Mouse (Mus musculus): ENCODE data around the gene Styx. TPM values are rescaled to one million over a fixed set of nuclear protein-coding genes. Genes with fewer than 3 reads are reported as not detected.

The Styx gene
- total RNA-seq (2018; cell fraction: chromatin; rRNA removed): 10 to 100 TPM; 14.5 to 58.6 (median 29.9) TPM
- total RNA-seq (2018; cell fraction: cytosol; rRNA removed): 10 to 100 TPM; 11.5 to 26.0 (median 19.9) TPM
- total RNA-seq (2018; cell fraction: nucleus; rRNA removed): 10 to 100 TPM in 24 of 26 experiments, 1 to 10 TPM in 2; 8.1 to 44.0 (median 19.5) TPM
- 13.7 to 22.3 TPM (median 15.2 TPM) in 3 replicates for polyA plus RNA-seq (2018)

DNA sequence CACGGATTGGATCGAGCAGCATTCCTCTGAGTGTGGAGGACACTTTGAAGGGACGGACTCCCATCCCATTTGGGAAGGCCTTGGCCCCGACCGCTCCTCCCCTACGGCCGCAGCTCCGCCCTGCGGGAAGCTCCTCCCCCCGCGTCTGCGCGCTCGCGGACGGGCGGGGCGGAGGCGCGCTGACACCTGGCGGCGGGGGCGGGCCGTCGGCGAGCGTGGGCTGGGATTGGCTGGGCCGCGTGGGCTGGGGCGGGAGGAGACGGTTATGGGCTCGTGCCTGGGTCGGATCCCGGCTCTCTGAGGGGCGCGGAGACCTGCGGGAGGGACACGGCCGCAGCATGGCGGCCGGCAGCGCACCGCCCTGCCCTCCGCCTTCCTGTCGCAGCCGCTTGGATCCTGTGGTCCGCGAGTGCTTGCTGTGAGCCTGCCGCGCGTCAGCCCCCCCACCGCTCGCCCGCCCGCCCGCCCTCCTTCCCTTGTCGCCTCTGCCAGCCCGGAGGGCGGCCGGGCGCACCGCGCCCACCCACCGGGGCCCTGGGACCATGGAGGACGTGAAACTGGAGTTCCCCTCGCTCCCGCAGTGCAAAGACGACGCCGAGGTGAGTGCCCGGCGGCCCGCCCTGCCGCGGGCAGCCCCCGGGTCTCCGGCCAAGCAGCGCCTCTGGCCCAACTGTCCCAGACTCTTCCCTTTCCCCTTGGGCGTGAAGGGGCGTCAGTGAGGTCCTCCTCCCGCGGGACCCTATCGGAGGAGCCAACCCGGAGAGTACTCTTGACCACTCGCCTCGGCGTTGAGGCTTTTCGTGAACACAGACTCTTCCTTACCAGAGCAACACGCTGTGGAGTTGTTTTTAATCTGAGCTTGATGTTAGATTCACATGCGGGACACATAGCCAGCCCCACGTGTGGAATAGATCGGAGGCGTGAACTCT lies at the start of gene Styx:
Gene Styx, plus strand, starts transcription at position 163 of the 929 bp plus-strand sequence.
- Histone ChIP-seq H3K4me3 (ENCODE audit: inconsistent target) (peak within 1 kb of the TSS; percentile 61), H3K27ac (no peak within 1 kb of the TSS), H3K79me2 (ENCODE audit: inconsistent target) (peaks cover 26% of the 10 kb centered on the region), H3K36me3 (ENCODE audit: inconsistent target) (peaks cover 17% of the 10 kb centered on the region; the same call in 1 of the 2 replicates)
- WGBS (ENCODE audit: missing documents): 0% methylated on average over 62 of the region's 93 CpGs

GRCm38 (mm10) chr14:45303939-45304338 lies 47.0 kb upstream of the Styx start:
- WGBS (ENCODE audit: missing documents): 97% methylated on average over 4 of the region's 4 CpGs

GRCm38 (mm10) chr14:45304389-45304788 lies 46.5 kb upstream of the Styx start:
- 83% methylated on average over 4 of the region's 4 CpGs for WGBS (ENCODE audit: missing documents)
- H3K27ac ChIP-seq: no peak overlapping the region
- no peak overlapping the region for H3K4me3 ChIP-seq (ENCODE audit: inconsistent target)
- peaks cover 42% of the 10 kb centered on the region for H3K79me2 ChIP-seq (ENCODE audit: inconsistent target)
- peaks cover 41% of the 10 kb centered on the region for H3K36me3 ChIP-seq (ENCODE audit: inconsistent target)

More at GRCm38 (mm10) chr14:45303939-45304338, 47.0 kb upstream of the Styx start:
- peaks cover 38% of the 10 kb centered on the region for H3K79me2 ChIP-seq (ENCODE audit: inconsistent target)
- no peak overlapping the region for H3K4me3 ChIP-seq (ENCODE audit: inconsistent target)
- H3K27ac ChIP-seq: no peak overlapping the region
- peaks cover 46% of the 10 kb centered on the region for H3K36me3 ChIP-seq (ENCODE audit: inconsistent target)

- WGBS (ENCODE audit: missing documents): 95% methylated on average over 2 of the region's 5 CpGs
- Histone ChIP-seq H3K27ac (no peak overlapping the region), H3K4me3 (ENCODE audit: inconsistent target) (no peak overlapping the region), H3K79me2 (ENCODE audit: inconsistent target) (peaks cover 57% of the 10 kb centered on the region), H3K36me3 (ENCODE audit: inconsistent target) (peaks cover 28% of the 10 kb centered on the region)
Measured at GRCm38 (mm10) chr14:45305852-45306251, 45.0 kb upstream of the Styx start.

- Histone ChIP-seq H3K4me3 (ENCODE audit: inconsistent target) (no peak overlapping the region; the same call in 1 of the 2 replicates), H3K79me2 (ENCODE audit: inconsistent target) (peaks cover 76% of the 10 kb centered on the region), H3K36me3 (ENCODE audit: inconsistent target) (peaks cover 9% of the 10 kb centered on the region; the same call in 1 of the 2 replicates), H3K27ac (peak overlapping the region; percentile 48)
- WGBS (ENCODE audit: missing documents): 34% methylated on average over 8 of the region's 8 CpGs
Measured at GRCm38 (mm10) chr14:45307630-45308328, 43.1 kb upstream of the Styx start.

DNA sequence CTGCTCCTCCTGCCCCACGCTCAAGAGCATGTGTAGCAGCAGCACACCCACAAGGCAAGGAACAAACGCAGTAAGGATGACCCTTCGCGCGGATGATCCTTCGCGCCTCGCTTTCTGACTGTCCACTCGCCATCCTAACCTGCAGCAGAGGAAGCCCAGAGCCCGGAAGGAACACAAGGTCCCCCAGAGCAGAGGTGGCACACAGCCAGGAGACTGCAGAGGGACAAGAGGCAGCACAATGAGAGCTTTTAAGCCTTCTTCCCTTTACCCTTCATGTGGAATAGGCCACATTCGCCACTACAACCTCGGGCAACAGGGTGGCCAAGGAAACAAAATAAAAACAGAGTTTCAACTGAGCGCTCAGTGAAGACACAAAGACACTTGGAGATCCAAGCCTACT lies 41.2 kb upstream of the Styx start:
- no peak overlapping the region for H3K4me3 ChIP-seq (ENCODE audit: inconsistent target)
- peaks cover 95% of the 10 kb centered on the region for H3K79me2 ChIP-seq (ENCODE audit: inconsistent target)
- H3K27ac ChIP-seq: no peak overlapping the region
- H3K36me3 ChIP-seq (ENCODE audit: inconsistent target): no peaks in the 10 kb centered on the region; the same call in 1 of the 2 replicates
- 91% methylated on average over 13 of the region's 13 CpGs for WGBS (ENCODE audit: missing documents)

DNA sequence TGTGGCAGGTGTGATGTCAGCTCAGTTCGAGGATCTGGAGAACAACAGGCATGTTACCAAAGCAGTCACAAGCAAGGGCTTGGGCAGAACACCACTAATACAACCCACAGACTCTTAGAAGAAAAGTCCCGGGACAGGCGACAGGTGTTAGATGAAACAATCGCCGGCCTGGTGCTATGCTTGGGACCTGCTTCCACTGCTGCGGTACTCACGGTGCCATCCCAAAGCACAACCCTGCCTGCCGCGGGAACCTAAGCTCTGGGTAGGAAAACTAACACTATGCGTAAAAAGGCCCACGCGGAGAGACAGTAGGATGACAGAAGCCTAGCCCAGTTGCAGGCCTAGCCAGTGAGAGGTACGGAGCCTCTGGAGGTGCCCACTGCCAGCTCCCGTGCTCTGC lies 40.8 kb upstream of the Styx start:
- WGBS (ENCODE audit: missing documents): 96% methylated on average over 14 of the region's 14 CpGs
- Histone ChIP-seq H3K36me3 (ENCODE audit: inconsistent target) (no peaks in the 10 kb centered on the region; the same call in 1 of the 2 replicates), H3K27ac (no peak overlapping the region), H3K79me2 (ENCODE audit: inconsistent target) (peaks cover 99% of the 10 kb centered on the region), H3K4me3 (ENCODE audit: inconsistent target) (no peak overlapping the region)

DNA sequence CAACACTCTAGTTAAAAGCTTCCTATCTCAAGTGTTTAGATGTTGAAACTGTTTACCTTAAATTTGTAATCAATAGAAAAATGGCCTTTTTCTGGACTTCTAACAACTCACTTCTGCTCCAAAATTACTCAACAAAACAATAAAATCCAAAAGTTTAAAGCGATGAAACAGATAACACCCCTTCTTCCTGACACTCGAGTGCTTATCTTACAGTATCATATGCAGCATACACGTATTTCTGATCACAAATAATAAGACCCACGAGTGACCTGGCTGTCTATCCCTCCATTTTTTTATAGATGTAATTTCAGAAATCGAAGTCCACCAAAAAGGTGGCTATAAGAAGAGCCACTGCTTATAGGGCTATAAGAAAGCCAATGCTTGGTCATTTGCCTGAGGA lies 34.0 kb upstream of the Styx start:
- H3K27ac ChIP-seq: no peak overlapping the region; the same call in 1 of the 2 replicates
- H3K4me3 ChIP-seq (ENCODE audit: inconsistent target): peak overlapping the region; percentile 82
- H3K36me3 ChIP-seq (ENCODE audit: inconsistent target): no peaks in the 10 kb centered on the region
- H3K79me2 ChIP-seq (ENCODE audit: inconsistent target): peaks cover 62% of the 10 kb centered on the region
- 54% methylated on average over 5 of the region's 5 CpGs for WGBS (ENCODE audit: missing documents)

DNA sequence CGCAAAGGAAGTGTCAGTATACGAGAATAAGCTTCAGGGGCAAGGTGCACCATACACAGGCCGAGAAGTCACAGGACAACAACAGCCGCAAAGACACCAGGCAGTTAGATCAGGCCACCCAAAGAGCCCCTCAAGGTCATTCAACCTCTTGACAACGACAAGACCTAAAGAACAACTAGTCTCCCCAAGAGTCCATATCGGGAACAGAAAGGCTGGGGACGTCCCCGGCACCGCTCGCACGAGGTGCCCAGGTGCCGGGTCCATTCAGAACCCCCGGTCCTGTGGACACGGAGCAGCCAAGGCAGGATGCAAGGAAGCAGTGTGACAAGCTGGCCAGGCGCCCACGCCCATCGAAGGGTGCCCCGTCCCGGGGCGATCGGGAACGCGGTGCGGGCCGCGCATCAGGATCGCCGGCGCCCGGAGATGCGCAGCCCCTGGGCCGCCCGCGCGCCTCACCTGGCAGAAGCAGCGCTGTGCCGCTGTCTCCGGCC lies 32.9 kb upstream of the Styx start:
- Histone ChIP-seq H3K36me3 (ENCODE audit: inconsistent target) (no peaks in the 10 kb centered on the region), H3K79me2 (ENCODE audit: inconsistent target) (peaks cover 51% of the 10 kb centered on the region), H3K4me3 (ENCODE audit: inconsistent target) (peak overlapping the region; percentile 82), H3K27ac (peak overlapping the region; percentile 49)
- WGBS (ENCODE audit: missing documents): under 1% methylated on average over 34 of the region's 38 CpGs

DNA sequence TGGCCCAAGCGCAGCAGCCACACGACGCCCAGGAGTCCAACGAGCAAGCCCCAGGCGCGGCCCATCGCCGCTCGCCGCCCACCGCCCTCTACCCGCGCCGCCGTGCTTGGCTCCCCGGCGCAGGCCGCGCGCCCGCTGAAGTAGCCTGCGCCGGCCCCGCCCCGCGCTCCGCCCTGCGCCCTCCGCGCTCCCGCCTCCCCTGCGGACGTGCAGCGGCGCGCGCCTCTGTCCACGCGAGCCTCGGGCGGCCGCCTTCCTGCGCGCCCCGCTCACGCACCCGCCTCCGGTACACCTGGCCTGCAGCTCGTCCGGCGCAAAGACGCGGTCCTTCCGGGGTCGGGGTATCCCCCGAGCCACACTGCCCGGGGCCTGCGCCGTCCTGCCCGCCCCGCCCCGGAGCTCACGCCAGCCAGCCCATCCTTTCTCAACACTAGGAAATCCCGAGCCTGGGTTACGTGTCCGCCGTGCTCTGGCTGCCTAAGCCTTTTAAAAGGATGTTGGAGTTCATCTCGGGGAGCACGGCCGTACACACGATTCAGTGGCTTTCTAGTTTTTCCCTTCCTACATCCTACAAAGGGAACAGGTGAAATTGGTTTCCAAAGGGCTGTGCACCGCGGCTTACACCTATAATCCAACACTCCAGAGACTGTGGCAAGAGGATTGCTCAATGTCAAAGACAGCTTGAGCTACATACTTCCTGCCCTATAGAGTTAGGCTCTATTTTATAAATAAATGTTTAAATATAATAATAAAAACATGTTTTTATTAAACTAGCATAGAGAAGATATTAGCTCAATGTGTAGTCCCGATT lies 32.3 kb upstream of the Styx start, which contains the start of gene Ero1l:
Gene Ero1l, minus strand, starts transcription at position 346 of the 811 bp plus-strand sequence.
- H3K27ac ChIP-seq: peak within 1 kb of the TSS; percentile 67
- peaks cover 45% of the 10 kb centered on the region for H3K79me2 ChIP-seq (ENCODE audit: inconsistent target)
- H3K4me3 ChIP-seq (ENCODE audit: inconsistent target): peak within 1 kb of the TSS; percentile 82
- H3K36me3 ChIP-seq (ENCODE audit: inconsistent target): no peaks in the 10 kb centered on the region
- 2% methylated on average over 68 of the region's 74 CpGs for WGBS (ENCODE audit: missing documents)

- Histone ChIP-seq H3K4me3 (ENCODE audit: inconsistent target) (peak overlapping the region; percentile 36; the same call in 1 of the 2 replicates), H3K36me3 (ENCODE audit: inconsistent target) (no peaks in the 10 kb centered on the region), H3K79me2 (ENCODE audit: inconsistent target) (peaks cover 39% of the 10 kb centered on the region), H3K27ac (peak overlapping the region; percentile 67)
- 40% methylated on average over 3 of the region's 3 CpGs for WGBS (ENCODE audit: missing documents)
Measured at GRCm38 (mm10) chr14:45319237-45319610, 31.7 kb upstream of the Styx start.

- Histone ChIP-seq H3K4me3 (ENCODE audit: inconsistent target) (no peak overlapping the region), H3K27ac (no peak overlapping the region), H3K79me2 (ENCODE audit: inconsistent target) (peaks cover 30% of the 10 kb centered on the region), H3K36me3 (ENCODE audit: inconsistent target) (no peaks in the 10 kb centered on the region)
- WGBS (ENCODE audit: missing documents): 88% methylated on average over 4 of the region's 4 CpGs
Measured at GRCm38 (mm10) chr14:45320111-45320510, 30.8 kb upstream of the Styx start.

DNA sequence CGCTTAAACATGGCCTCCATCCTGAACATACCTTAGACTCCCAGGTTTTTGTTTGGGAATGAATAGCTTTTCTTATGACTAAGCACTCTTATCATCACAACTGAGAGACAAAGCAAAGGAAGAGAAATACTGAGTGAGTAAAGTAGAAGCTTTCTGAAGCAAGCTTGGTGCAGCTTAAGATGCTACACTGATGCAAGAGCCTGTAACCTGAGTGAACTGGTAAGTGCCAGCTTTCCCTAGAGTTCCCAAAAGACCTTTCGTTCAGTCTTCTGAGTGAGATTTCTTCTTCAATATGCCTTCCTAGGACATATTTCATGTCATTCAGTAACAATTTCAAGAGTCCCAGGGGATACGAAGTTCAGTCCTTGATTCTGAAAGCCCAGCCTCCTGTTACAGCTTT lies 29.8 kb upstream of the Styx start:
- H3K4me3 ChIP-seq (ENCODE audit: inconsistent target): no peak overlapping the region
- peaks cover 20% of the 10 kb centered on the region for H3K79me2 ChIP-seq (ENCODE audit: inconsistent target)
- H3K36me3 ChIP-seq (ENCODE audit: inconsistent target): no peaks in the 10 kb centered on the region
- H3K27ac ChIP-seq: peak overlapping the region; percentile 33
- WGBS (ENCODE audit: missing documents): 92% methylated on average over 3 of the region's 3 CpGs

Data from macrophage (primary cell).